ENCODE assay signal across 9 mouse cellular contexts in the genomic region with DNA sequence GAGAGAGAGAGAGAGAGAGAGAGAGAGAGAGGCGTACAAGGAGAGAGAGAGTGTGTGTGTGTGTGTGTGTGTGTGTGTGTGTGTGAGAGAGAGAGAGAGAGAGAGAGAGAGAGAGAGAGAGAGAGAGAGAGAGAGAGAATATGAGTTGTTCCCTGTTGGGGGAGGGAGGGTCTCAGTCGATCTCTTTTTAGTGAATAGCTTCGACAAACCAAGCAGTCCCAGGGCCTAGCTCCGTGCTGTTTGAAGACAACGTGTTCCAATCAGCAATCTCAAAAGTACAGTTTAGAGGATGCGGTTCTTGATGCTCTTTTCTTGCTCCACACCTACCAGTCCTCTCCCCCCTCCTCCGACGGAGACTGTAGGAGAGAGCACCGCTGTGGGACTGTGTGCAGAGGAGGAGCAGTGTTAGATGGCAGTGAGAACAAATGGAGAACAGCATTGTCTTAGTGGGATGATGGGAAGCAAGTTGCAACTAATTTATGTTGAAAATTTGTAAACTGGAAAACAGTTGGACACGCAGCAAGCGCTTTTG. TPM values are rescaled to one million over a fixed set of nuclear protein-coding genes. Genes with fewer than 3 reads are reported as not detected.
DNase-seq lines count a peak whose midpoint lies in the region; ATAC-seq and TF ChIP-seq lines count a peak whose summit lies in the region.
"Had no signal": no experiment of that assay in that cellular context is flagged by ENCODE, and none has a peak within 500 bp of the region (broad histone marks: within the 10 kb centered on the region; RNA-seq: fewer than 3 reads in every experiment).

No protein-coding gene starts in this region.

- no peak for DNase-seq in lung, postnatal 14 days
- DNase-seq in hindbrain, embryonic 10.5 days (ENCODE audit: low spot score) = no peak
- DNase-seq in midbrain, embryonic 11.5 days (ENCODE audit: low spot score, missing footprints) = peak; percentile 90
- DNase-seq in layer of hippocampus, adult 9-11 months = no peak
- DNase-seq in gastrocnemius, adult 8-10 months (ENCODE audit: low spot score in 2 of 2) = no peak
- DNase-seq in thymus, adult 2 months = no peak
- DNase-seq: spleen, adult 18-20 months had no signal

- H3K27ac ChIP-seq in lung, embryonic 16.5 days (ENCODE audit: low read length) = no peak overlapping the region
- H3K27ac ChIP-seq in hindbrain, embryonic 10.5 days = no peak overlapping the region
- H3K27ac ChIP-seq in midbrain, embryonic 11.5 days (ENCODE audit: low read depth, low read length) = no peak overlapping the region
- no peak overlapping the region for H3K27ac ChIP-seq in thymus, adult 2 months (ENCODE audit: control insufficient read depth, insufficient read depth, low read length)

- H3K27me3 ChIP-seq in lung, embryonic 16.5 days (ENCODE audit: control insufficient read depth, insufficient read depth, low read depth, low read length) = peaks cover 73% of the 10 kb centered on the region
- H3K27me3 ChIP-seq in hindbrain, embryonic 10.5 days (ENCODE audit: insufficient read depth, poor library complexity, severe bottlenecking) = peaks cover 75% of the 10 kb centered on the region
- H3K27me3 ChIP-seq in midbrain, embryonic 11.5 days (ENCODE audit: control insufficient read depth, insufficient read depth, low read length) = peaks cover 65% of the 10 kb centered on the region
- peaks cover 5% of the 10 kb centered on the region; the same call in 1 of the 2 replicates for H3K27me3 ChIP-seq in thymus, adult 2 months (ENCODE audit: control insufficient read depth, insufficient read depth, low read length)

- H3K36me3 ChIP-seq in lung, embryonic 16.5 days (ENCODE audit: control insufficient read depth, insufficient read depth, low read length) = no peaks in the 10 kb centered on the region
- H3K36me3 ChIP-seq in hindbrain, embryonic 10.5 days = no peaks in the 10 kb centered on the region
- no peaks in the 10 kb centered on the region for H3K36me3 ChIP-seq in midbrain, embryonic 11.5 days (ENCODE audit: control insufficient read depth, insufficient read depth, low read length)
- H3K36me3 ChIP-seq in thymus, adult 2 months (ENCODE audit: control insufficient read depth, insufficient read depth, low read length) = no peaks in the 10 kb centered on the region
- H3K36me3 ChIP-seq: G1E had no signal

- no peak for TF ChIP-seq POLR2A in thymus, adult 2 months (IDR thresholded peaks at IDR 0.05; ENCODE audit: control insufficient read depth, extremely low read depth, insufficient read depth, low read length, poor library complexity)

- H3K4me3 ChIP-seq in lung, embryonic 16.5 days (ENCODE audit: low read length) = peak overlapping the region; percentile 49
- peak overlapping the region; percentile 58 for H3K4me3 ChIP-seq in hindbrain, embryonic 10.5 days
- peak overlapping the region; percentile 41; the same call in 1 of the 2 replicates for H3K4me3 ChIP-seq in midbrain, embryonic 11.5 days (ENCODE audit: low read depth, low read length)
- no peak overlapping the region for H3K4me3 ChIP-seq in thymus, adult 2 months (ENCODE audit: control insufficient read depth, insufficient read depth, low read length)

- H3K9me3 ChIP-seq in lung, embryonic 16.5 days (ENCODE audit: control insufficient read depth, low read length) = no peaks in the 10 kb centered on the region
- no peaks in the 10 kb centered on the region for H3K9me3 ChIP-seq in hindbrain, embryonic 10.5 days
- H3K9me3 ChIP-seq in midbrain, embryonic 11.5 days (ENCODE audit: control insufficient read depth, low read length) = no peaks in the 10 kb centered on the region
- H3K9me3 ChIP-seq: G1E had no signal

- TF ChIP-seq CTCF in thymus, adult 2 months (IDR thresholded peaks at IDR 0.05; ENCODE audit: borderline replicate concordance, control insufficient read depth, extremely low read depth, insufficient read depth, low read length, poor library complexity) = no peak

- WGBS in lung, embryonic 16.5 days = 10% methylated on average over 10 of the region's 11 CpGs
- 2% methylated on average over 11 of the region's 11 CpGs for WGBS in hindbrain, embryonic 10.5 days
- WGBS in midbrain, embryonic 11.5 days = 5% methylated on average over 11 of the region's 11 CpGs
- WGBS in thymus, adult 2 months = 12% methylated on average over 11 of the region's 11 CpGs

- H3K9ac ChIP-seq in lung, embryonic 16.5 days (ENCODE audit: low read length) = no peak overlapping the region
- no peak overlapping the region for H3K9ac ChIP-seq in midbrain, embryonic 11.5 days (ENCODE audit: low read length)

- H3K4me1 ChIP-seq in lung, embryonic 16.5 days (replicated peaks; ENCODE audit: control insufficient read depth, insufficient read depth, low read length) = peaks cover 11% of the 10 kb centered on the region
- H3K4me1 ChIP-seq in hindbrain, embryonic 10.5 days (replicated peaks) = peaks cover 39% of the 10 kb centered on the region
- H3K4me1 ChIP-seq in midbrain, embryonic 11.5 days (ENCODE audit: control insufficient read depth, insufficient read depth, low read length) = peaks cover 9% of the 10 kb centered on the region; the same call in 1 of the 2 replicates
- no peaks in the 10 kb centered on the region for H3K4me1 ChIP-seq in thymus, adult 2 months (replicated peaks; ENCODE audit: control insufficient read depth, insufficient read depth, low read length)

- ATAC-seq in lung, embryonic 16.5 days (ENCODE audit: low read depth) = no peak
- ATAC-seq in midbrain, embryonic 11.5 days (ENCODE audit: low FRiP score) = no peak

- H3K4me2 ChIP-seq in lung, embryonic 16.5 days (ENCODE audit: low read depth, low read length) = peak overlapping the region; percentile 76; the same call in 1 of the 2 replicates
- H3K4me2 ChIP-seq in midbrain, embryonic 11.5 days = peak overlapping the region; percentile 81

RNA-seq across cellular contexts. Expression of gene Dlx5, which starts 0.4 kb away (rescaled TPM):
- 0.26 and 0.69 TPM in 2 replicates for polyA plus RNA-seq in lung, embryonic 16.5 days (2015; fragmentation: Nextera tagmentation; extraction: Ambion mirVana)
- 3.4 and 14.5 TPM in 2 replicates for polyA plus RNA-seq in hindbrain, embryonic 10.5 days (2016; fragmentation: Nextera tagmentation; extraction: Ambion mirVana)
- 5.2 and 7.7 TPM in 2 replicates for polyA plus RNA-seq in midbrain, embryonic 11.5 days (2014; fragmentation: Nextera tagmentation; extraction: Ambion mirVana)
- not detected for total RNA-seq in gastrocnemius, adult 8-10 months (2022)
- polyA plus RNA-seq in thymus, adult 2 months (2012; rRNA removed) = 0.41 and 0.71 TPM in 2 replicates
- total RNA-seq: G1E had no signal
- polyA plus RNA-seq: G1E had no signal

RNA-seq across cellular contexts. Expression of gene Dlx6, which starts 19.2 kb away (rescaled TPM):
- not detected in 2 replicates for polyA plus RNA-seq in lung, embryonic 16.5 days (2015; fragmentation: Nextera tagmentation; extraction: Ambion mirVana)
- polyA plus RNA-seq in hindbrain, embryonic 10.5 days (2016; fragmentation: Nextera tagmentation; extraction: Ambion mirVana) = 0.47 and 1.0 TPM in 2 replicates
- 0.33 and 0.81 TPM in 2 replicates for polyA plus RNA-seq in midbrain, embryonic 11.5 days (2014; fragmentation: Nextera tagmentation; extraction: Ambion mirVana)
- not detected for total RNA-seq in gastrocnemius, adult 8-10 months (2022)
- not detected in 2 replicates for polyA plus RNA-seq in thymus, adult 2 months (2012; rRNA removed)
- polyA plus RNA-seq: G1E had no signal
